Mouse (Mus musculus) activated CD4-positive, CD25-positive, alpha-beta regulatory T cell (primary cell): ENCODE measurements around the gene Pik3c2a. TPM values are rescaled to one million over a fixed set of nuclear protein-coding genes. Genes with fewer than 3 reads are reported as not detected.

ENCODE experiments used
- polyA plus RNA-seq, 2 experiments: library from polyadenylated mRNA; unstranded; fragments of 100-300 nt; shearing (Covaris generic); gene quantifications; one replicate each; pipeline ENCODE4 v1.2.1; 2017

The Pik3c2a gene
- 10 to 100 TPM; 42.8 to 60.4 TPM for polyA plus RNA-seq

GRCm38 (mm10) chr7:116443004-116443696 is at the start of gene Pik3c2a:
Gene Pik3c2a, minus strand, starts transcription at chr7:116443449.

GRCm38 (mm10) chr7:116333713-116334668 is 109.3 kb downstream of the Pik3c2a start, which contains the start of gene Rps13:
Gene Rps13, minus strand, starts transcription at chr7:116334195.

GRCm38 (mm10) chr7:116307871-116308631 is 135.2 kb downstream of the Pik3c2a start, which contains the start of gene Plekha7:
Gene Plekha7, minus strand, starts transcription at chr7:116308376.

Other genes starting within 250 kb of the Pik3c2a start
- gene Plekha7, start 135.1 kb downstream of the Pik3c2a start, polyA plus RNA-seq: 1 to 10 TPM; 8.3 to 9.4 TPM
- 100 to 1,000 TPM; 698 to 971 TPM for gene Rps13, start 109.3 kb downstream of the Pik3c2a start, polyA plus RNA-seq
- gene Nucb2, start 60.9 kb upstream of the Pik3c2a start, polyA plus RNA-seq: 10 to 100 TPM; 10.3 to 20.2 TPM